Mouse (Mus musculus): Measurements from ENCODE around the gene Mast3. TPM values are rescaled to one million over a fixed set of nuclear protein-coding genes. Genes with fewer than 3 reads are reported as not detected.

Gene Mast3
- polyA plus RNA-seq, 1 experiment, result 4.8 TPM

DNA sequence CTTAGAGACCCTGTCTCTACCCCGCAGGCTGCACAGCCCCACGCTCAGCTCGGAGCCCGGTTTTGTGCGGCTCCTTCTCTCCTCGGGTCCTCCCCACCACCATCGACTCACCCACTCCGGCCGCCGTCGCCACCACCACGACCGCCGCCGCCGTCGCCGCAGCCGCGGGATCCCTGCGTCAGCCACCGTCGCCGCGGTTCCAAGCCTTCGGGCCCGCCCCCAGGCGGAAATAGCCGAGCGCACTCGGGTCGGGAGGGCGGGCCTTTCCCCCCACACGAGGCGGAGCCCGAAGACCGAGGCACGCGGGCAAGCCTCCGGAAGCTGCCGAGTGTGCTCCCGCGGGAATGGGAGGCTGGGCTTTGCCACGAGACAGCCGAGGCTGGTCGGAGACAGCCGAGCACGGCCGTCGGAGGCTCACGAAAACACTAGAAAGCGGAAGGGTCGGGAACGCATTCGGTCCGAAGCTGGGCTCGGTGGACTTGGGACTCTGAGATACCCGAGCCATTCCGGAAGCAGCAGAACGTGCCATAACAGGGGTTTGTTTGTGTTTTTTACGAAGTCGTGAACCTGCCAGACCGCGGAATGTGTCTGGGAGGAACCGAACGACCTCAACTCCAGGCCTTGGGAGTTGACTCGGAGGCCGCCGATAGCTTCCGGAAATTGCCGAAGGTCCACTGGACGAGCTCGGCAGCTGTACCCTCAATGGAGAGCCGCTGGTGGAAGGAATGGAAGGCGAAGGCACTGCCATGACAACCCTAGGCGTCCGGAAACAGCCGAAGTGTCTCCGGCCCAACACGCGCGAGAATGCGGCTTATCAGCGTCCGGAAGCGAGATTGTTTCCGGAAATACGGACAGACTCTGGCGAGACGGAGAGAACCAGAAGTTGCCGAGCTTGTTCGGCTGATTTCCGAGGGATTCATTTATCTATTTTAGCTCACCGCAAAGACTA is 28.1 kb downstream of the Mast3 start, which contains the start of gene Pik3r2:
Gene Pik3r2 (minus strand): TSS at position 218 of the 949 bp plus-strand sequence.
- peaks cover 69% of the 10 kb centered on the region for H3K4me1 ChIP-seq (ENCODE audit: control insufficient read depth)
- H3K9me3 ChIP-seq (ENCODE audit: control insufficient read depth, low read length), result no peaks in the 10 kb centered on the region
- peaks cover 60% of the 10 kb centered on the region for H3K36me3 ChIP-seq (ENCODE audit: control insufficient read depth)

DNA sequence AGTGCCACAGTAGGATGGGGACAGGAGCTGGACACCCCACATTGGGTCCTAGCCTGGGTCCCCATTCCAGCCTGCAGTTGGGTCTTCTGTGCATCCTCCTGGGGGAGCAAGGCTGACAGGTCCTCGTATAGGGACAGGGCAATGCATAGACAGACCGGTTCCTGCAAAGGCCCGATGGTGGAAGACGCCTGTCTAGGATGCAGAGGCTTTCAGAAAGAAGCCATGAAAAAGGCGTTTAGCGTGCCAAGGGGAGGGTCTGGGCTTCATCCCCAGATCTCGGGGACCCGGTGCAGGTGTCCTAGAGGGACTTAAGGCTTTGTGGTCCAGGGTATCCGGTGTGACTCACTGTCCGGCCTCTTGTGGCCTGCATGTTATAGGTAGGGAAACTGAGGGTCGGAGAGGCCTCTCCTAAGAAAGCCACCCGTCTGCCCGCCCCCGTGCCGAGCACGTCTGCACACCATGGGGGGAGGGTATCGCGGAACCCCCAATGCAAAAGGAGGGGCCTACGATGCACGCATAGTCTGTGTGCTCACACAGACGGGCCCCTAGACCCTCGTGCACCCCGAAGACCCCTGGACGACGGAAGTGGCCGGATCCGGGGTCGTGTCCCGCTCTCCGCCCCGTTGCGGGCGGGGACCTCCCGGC is 28.9 kb downstream of the Mast3 start:
- H3K9me3 ChIP-seq (ENCODE audit: control insufficient read depth, low read length), result no peaks in the 10 kb centered on the region
- H3K4me3 ChIP-seq (replicated peaks), result peak overlapping the region; percentile 78
- no peak for TF ChIP-seq GATA1 (IDR thresholded peaks at IDR 0.05; ENCODE audit: low read length)
- TF ChIP-seq TAL1 (IDR thresholded peaks at IDR 0.05; ENCODE audit: low read length), result no peak
- H3K4me1 ChIP-seq (ENCODE audit: control insufficient read depth), result peaks cover 70% of the 10 kb centered on the region
- no peaks in the 10 kb centered on the region for H3K27me3 ChIP-seq (ENCODE audit: control insufficient read depth)
- H3K36me3 ChIP-seq (ENCODE audit: control insufficient read depth), result peaks cover 60% of the 10 kb centered on the region

More for the DNA sequence above, 28.1 kb downstream of the Mast3 start, which contains the start of gene Pik3r2:
- Histone ChIP-seq H3K4me3 (replicated peaks) (peak within 1 kb of the TSS; percentile 78), H3K27me3 (ENCODE audit: control insufficient read depth) (no peaks in the 10 kb centered on the region)
- TF ChIP-seq GATA1 (IDR thresholded peaks at IDR 0.05; ENCODE audit: low read length) (peak; percentile 87), TAL1 (IDR thresholded peaks at IDR 0.05; ENCODE audit: low read length) (no peak)

DNA sequence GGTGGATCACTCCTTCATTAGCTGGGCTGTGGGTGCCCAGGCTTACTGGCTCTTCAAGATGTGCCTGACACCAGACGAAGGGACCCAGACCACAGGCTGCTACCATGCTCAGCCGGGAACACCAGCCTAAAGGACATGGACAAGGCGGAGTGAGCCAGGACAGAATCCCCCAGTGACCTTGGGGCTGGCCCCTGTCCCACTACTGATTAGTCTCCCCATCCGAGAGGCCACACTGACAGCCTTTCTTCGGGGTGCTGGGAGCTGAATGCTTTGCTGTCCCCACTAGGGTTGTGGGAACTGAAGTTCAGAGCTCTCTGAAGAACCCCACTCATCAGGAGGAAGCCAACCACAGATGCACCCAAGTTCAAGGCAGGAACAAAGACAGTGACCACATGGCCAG is 29.6 kb downstream of the Mast3 start:
- peaks cover 69% of the 10 kb centered on the region for H3K4me1 ChIP-seq (ENCODE audit: control insufficient read depth)

DNA sequence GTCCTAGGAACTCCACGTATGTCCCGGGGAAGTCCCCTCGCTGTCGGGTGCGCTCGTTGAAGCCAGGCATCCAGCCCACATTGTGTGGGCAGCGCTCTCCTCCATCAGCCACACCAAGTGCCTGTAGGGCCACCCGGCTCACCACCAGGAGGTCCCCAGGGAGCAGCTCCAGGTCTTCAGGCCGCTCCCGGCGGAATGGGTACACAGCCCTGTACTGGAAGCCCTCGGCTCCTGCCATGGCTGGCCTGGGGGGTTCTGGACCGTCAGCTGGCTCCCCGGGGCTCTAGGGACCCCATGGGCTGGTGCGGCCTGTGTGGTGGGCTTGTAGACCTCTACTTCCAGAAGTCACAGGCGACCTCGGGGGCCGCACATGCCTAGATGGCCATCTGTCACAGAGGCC is 30.1 kb downstream of the Mast3 start:
- no peak for TF ChIP-seq GATA1 (IDR thresholded peaks at IDR 0.05; ENCODE audit: low read length)
- no peak for TF ChIP-seq TAL1 (IDR thresholded peaks at IDR 0.05; ENCODE audit: low read length)
- H3K9me3 ChIP-seq (ENCODE audit: control insufficient read depth, low read length), result no peaks in the 10 kb centered on the region
- no peak overlapping the region for H3K4me3 ChIP-seq (replicated peaks)
- no peaks in the 10 kb centered on the region for H3K27me3 ChIP-seq (ENCODE audit: control insufficient read depth)
- peaks cover 59% of the 10 kb centered on the region for H3K36me3 ChIP-seq (ENCODE audit: control insufficient read depth)
- H3K4me1 ChIP-seq (ENCODE audit: control insufficient read depth), result peaks cover 67% of the 10 kb centered on the region

More for the DNA sequence above, 29.6 kb downstream of the Mast3 start:
- Histone ChIP-seq H3K27me3 (ENCODE audit: control insufficient read depth) (no peaks in the 10 kb centered on the region), H3K36me3 (ENCODE audit: control insufficient read depth) (peaks cover 60% of the 10 kb centered on the region), H3K4me3 (replicated peaks) (no peak overlapping the region), H3K9me3 (ENCODE audit: control insufficient read depth, low read length) (no peaks in the 10 kb centered on the region)
- TF ChIP-seq TAL1 (IDR thresholded peaks at IDR 0.05; ENCODE audit: low read length), result no peak
- TF ChIP-seq GATA1 (IDR thresholded peaks at IDR 0.05; ENCODE audit: low read length), result no peak

DNA sequence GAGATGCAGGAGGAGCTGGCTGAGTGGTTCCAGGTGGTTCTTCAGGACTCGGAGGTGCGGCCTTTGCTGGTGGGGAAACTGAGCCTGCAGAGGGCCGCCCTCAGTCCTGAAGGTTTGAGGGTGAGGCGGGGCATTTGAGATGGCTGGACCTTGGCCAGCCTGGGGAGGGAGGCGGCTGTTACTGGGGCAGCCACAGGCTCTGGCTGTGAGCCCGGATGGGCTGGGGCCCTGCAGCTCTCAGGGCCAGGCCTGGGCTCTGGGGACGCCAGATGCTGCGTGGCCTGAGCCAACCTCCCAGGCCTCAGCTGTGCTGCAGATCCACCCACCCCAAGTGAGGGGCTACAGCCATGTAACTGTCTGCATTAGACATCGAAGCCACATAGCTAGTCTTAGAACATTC is 31.0 kb downstream of the Mast3 start:
- no peak for TF ChIP-seq GATA1 (IDR thresholded peaks at IDR 0.05; ENCODE audit: low read length)
- no peak for TF ChIP-seq TAL1 (IDR thresholded peaks at IDR 0.05; ENCODE audit: low read length)
- H3K9me3 ChIP-seq (ENCODE audit: control insufficient read depth, low read length), result no peaks in the 10 kb centered on the region
- H3K27me3 ChIP-seq (ENCODE audit: control insufficient read depth), result no peaks in the 10 kb centered on the region
- peaks cover 57% of the 10 kb centered on the region for H3K36me3 ChIP-seq (ENCODE audit: control insufficient read depth)
- H3K4me3 ChIP-seq (replicated peaks), result no peak overlapping the region
- peaks cover 70% of the 10 kb centered on the region for H3K4me1 ChIP-seq (ENCODE audit: control insufficient read depth)

DNA sequence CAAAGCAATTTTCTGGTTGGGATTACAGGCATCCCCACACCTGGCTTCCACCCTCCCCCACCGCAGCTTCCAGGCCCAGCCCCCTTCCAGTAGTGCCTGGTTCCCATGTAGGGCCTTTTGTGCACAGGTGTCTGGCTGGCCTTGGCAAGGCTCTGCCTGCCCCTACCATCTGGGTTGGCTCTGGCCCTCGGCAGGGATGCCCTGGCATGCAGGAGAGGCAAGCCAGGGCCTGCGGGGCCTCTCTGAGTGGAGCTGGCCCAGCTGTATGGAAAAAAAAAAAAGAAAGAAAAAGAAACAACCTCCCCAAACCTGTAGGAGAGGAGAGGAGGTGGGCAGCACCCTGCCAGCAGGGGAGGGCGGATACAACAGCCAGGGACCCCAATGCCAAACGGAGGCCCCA is 31.4 kb downstream of the Mast3 start:
- Histone ChIP-seq H3K27me3 (ENCODE audit: control insufficient read depth) (no peaks in the 10 kb centered on the region), H3K4me1 (ENCODE audit: control insufficient read depth) (peaks cover 71% of the 10 kb centered on the region), H3K9me3 (ENCODE audit: control insufficient read depth, low read length) (no peaks in the 10 kb centered on the region), H3K4me3 (replicated peaks) (no peak overlapping the region), H3K36me3 (ENCODE audit: control insufficient read depth) (peaks cover 57% of the 10 kb centered on the region)
- TF ChIP-seq GATA1 (IDR thresholded peaks at IDR 0.05; ENCODE audit: low read length) (no peak), TAL1 (IDR thresholded peaks at IDR 0.05; ENCODE audit: low read length) (no peak)

DNA sequence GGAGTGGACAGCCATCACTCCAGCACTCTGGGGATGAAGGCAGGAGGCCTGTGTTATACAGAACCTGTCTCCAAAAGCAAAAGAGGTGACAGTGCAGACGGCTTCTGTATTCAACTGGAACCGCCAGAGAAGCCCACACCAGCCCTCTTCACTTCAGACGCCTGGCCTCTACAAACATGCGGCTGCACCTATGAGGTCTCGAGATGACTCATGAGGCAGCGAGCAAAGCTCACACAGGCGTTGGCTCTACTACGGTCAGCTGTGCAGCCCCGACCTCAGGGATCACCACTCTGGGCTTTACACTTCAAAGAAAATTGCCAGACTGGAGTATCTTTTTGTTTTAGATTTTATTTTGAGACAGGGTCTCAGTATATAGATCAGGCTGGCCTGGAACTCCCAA is 32.0 kb downstream of the Mast3 start:
- no peaks in the 10 kb centered on the region for H3K9me3 ChIP-seq (ENCODE audit: control insufficient read depth, low read length)
- no peak overlapping the region for H3K4me3 ChIP-seq (replicated peaks)
- TF ChIP-seq GATA1 (IDR thresholded peaks at IDR 0.05; ENCODE audit: low read length) (no peak), TAL1 (IDR thresholded peaks at IDR 0.05; ENCODE audit: low read length) (no peak)
- H3K36me3 ChIP-seq (ENCODE audit: control insufficient read depth), result peaks cover 58% of the 10 kb centered on the region
- peaks cover 69% of the 10 kb centered on the region for H3K4me1 ChIP-seq (ENCODE audit: control insufficient read depth)
- H3K27me3 ChIP-seq (ENCODE audit: control insufficient read depth), result no peaks in the 10 kb centered on the region

DNA sequence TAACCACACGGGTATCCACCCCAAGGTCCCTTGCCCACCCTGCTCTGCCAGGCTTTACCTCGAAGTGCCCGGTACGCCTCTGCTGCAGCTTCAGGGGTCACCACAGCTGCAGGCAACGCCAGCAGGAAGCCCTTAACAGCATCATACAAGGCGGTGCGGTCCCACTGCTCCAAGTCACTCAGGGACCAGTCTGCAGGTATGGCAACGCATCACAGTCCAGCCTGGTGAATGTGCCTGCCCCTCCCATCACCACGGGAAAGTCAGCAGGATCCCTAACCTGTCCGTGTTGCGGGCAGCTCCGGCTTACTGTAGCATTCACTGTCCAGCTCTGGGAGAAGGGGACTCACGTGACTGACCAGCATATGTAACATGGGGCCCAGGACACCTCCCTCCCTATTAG is 32.8 kb downstream of the Mast3 start:
- Histone ChIP-seq H3K27me3 (ENCODE audit: control insufficient read depth) (no peaks in the 10 kb centered on the region), H3K9me3 (ENCODE audit: control insufficient read depth, low read length) (no peaks in the 10 kb centered on the region), H3K36me3 (ENCODE audit: control insufficient read depth) (peaks cover 61% of the 10 kb centered on the region), H3K4me3 (replicated peaks) (no peak overlapping the region), H3K4me1 (ENCODE audit: control insufficient read depth) (peaks cover 69% of the 10 kb centered on the region)
- TF ChIP-seq GATA1 (IDR thresholded peaks at IDR 0.05; ENCODE audit: low read length) (no peak), TAL1 (IDR thresholded peaks at IDR 0.05; ENCODE audit: low read length) (no peak)

DNA sequence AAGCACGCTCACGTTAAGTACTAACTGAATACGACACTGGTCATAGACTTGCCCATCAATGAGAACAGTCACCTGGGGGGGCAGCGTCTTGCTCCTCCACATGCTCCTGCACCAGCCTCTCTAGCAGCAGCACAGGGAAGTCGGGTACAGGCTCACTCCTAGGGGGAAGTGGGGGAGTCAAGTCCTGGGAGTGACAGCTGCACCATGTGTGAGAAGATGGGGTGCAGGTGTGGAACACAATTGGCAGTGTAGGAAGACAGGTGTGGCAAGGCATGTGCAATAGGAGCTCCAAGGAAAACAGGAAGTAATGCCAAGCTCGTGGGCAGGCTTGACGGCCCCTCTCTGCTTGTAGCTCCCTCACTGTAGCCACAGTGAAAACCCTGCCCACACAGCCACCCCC is 33.6 kb downstream of the Mast3 start:
- H3K36me3 ChIP-seq (ENCODE audit: control insufficient read depth), result peaks cover 61% of the 10 kb centered on the region
- H3K4me1 ChIP-seq (ENCODE audit: control insufficient read depth), result peaks cover 70% of the 10 kb centered on the region
- no peak overlapping the region for H3K4me3 ChIP-seq (replicated peaks)
- no peak for TF ChIP-seq GATA1 (IDR thresholded peaks at IDR 0.05; ENCODE audit: low read length)
- TF ChIP-seq TAL1 (IDR thresholded peaks at IDR 0.05; ENCODE audit: low read length), result no peak
- no peaks in the 10 kb centered on the region for H3K9me3 ChIP-seq (ENCODE audit: control insufficient read depth, low read length)
- no peaks in the 10 kb centered on the region for H3K27me3 ChIP-seq (ENCODE audit: control insufficient read depth)

Measured in erythroblast, embryonic 14.5 days (primary cell).